Mouse (Mus musculus) induced T-regulatory cell, adult 2 months (primary cell): ENCODE results near the gene Sdsl.

Experiments used
- DNase-seq: peaks from one replicate; pipeline ENCODE4 v3.0.0-alpha.2; 2012; ENCODE audit warnings: low read depth

Gene Sdsl

DNA sequence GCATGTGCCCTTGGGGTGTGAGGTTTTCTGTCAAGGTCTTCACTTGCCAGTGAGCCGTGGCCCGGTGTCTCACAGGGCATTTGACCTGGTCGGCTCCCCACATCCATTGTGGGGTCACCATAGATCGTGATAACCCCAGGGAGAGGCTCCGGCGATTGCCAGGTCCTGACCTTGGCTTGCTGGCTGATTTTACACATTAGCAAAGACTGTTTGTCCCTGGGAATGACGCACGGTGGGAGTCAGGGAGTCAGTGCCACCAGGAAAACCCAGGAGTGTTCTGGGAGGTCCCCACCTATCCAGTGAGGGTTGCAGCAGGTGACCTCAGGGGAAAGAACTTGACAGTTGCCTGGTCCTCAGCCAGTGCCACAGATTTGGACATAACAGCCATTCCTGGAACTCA lies at the start of gene Sdsl:
TSS of gene Sdsl (minus strand) at position 41 of the 400 bp plus-strand sequence.
- DNase-seq, result no peak

DNA sequence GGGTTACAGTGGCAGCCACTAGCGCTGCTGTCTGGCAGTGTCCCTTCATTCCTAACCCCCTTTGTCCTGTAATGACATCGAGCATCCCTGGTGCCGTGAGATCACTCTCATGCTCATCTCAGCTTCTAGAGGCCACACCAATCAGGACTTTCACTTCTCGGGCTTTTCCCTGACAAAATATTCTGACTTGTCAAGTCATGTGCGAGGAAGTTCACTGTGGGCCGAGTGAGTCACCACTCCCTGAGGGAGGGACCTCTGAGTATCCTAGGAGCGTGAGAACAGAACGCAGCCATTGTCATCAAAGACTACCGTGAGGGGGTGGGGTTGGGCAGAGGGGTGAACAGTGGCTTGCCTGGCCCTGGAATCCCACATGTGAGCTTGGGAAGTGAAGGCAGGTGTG lies 44.9 kb upstream of the Sdsl start:
- DNase-seq, result no peak

DNA sequence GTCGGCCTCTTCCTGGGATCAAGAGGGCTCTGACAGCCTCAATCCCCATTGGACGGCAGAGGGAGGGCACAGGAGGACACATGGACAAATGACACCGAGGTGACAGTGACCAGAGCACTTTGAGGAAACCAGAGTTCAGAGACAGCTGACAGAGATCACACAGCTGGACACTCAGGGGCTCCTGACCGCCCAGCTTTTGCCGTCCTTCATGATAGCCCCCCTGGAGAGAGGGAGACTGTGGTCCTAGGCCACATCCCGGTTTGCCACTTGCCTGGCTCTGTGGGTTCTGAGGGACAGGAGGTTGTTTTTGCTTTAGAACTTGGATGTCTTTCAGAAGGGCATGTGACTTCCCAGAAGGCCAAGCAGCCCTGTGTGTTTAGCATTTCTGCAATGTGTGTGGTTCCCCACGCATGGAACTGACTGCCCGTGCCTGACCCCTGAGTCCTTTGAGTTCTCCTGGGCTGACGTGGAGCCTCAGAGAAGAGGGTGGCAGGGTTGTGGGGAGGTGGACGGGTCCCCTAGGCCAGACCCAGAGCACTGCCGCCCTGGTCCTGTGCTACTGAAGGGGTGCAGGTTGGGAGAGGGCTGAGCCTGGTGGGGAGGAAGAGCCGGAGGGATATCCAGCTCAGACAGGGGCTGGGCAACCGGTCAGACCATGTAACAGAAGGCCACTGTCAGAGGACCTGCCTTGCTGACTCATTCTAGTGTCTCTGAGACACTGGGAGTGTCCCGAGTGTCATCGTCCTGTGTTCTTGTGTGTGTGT lies 43.8 kb upstream of the Sdsl start:
- DNase-seq, result no peak

DNA sequence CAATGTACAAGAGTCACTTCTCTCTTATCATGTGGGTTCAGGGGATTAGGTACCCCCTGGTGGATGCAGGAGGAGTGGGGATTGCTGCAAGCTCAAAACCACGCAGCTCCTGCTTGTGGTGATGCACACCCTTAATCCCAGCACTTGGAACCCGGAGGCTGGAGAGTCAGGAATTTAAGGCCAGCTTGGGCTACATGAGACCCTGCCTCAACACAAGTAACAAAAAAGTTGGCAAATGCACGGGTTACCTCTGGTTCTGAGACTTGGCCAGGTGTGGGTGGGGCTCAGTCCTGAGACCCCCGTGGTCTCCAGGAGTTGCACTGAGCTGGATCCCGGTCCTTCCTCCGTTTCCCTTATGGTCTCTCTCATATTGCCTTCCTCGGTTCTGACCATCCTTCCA lies 42.8 kb upstream of the Sdsl start:
- no peak for DNase-seq

DNA sequence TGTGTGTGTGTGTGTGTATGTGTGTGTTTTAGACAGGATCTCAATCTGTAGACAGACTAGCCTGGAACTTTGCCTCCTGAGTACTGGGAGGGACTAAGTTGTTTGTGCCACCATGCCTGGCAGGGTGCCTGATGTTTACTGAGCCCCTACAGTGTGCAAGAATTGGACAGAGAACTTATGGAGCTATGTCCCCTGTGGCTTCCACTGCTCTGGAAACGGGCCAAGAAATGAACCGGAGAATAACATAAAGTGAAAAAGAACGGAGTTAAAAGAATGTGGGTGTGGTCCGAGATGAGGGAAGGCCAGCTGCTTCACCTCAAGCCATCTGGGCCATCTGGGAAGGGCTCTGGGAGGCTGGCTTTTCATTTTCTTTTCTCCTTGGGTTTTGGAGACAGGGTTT lies 42.1 kb upstream of the Sdsl start:
- DNase-seq, result no peak

DNA sequence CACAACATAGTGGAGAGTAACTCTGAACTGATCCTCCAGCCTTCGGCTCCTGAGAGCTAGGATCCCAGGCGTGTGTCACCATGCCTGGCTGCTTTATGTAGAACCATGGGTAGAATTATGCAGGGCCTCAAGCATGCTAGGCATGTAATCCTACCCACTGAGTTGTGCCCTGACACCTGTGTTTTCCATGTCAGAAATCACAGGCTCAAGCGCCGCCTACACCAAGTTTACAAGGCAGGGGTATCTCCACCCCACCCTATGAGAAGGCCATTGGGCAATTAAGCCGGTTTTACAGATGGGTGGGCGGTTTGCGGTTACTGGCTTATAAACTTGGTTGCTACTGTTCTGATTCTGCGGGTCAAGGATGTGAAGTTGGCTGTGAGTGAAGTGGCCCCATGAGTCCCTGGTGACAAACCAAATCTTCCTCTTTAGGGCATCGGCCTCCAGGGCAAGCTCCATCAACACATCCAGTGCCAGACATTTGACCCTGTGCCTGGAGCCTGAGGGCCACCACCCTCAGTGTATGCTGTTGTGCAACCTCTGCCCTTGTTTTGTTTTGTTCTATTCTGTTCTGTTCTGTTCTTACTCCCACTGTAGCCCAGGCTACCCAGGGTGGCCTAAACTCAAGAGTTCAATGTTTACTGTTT lies 41.5 kb upstream of the Sdsl start:
- no peak for DNase-seq

DNA sequence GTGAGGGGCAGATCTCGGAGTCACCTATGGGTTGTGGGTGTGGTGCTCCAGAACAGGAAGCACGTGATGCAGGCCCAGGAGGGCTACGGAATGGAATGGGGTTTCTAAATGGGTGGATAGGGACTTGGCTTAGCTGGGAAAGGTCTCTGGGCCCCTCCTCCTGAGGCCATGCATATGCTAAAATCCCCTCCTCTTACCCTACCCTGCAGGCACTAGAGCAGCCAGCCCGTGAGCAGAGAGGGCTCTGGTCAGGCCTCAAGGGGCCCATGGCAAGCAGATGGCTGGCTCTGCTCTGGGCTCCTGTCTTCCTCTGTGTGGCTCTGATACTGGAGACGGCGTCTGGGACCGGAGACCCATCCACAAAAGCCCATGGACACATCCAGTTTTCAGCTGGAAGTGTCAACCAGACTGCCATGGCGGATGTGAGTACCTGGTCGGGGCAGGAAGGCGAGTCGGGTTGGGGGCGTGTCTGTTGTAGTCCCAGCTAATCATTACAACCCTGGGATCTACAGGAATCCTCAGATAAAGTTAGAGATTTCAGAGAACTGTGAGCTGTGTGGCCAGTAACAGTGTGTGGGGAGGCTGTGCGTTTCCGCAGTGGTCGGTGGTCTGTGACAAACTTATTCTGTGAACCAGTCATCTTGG lies 40.4 kb upstream of the Sdsl start:
- DNase-seq, result no peak

DNA sequence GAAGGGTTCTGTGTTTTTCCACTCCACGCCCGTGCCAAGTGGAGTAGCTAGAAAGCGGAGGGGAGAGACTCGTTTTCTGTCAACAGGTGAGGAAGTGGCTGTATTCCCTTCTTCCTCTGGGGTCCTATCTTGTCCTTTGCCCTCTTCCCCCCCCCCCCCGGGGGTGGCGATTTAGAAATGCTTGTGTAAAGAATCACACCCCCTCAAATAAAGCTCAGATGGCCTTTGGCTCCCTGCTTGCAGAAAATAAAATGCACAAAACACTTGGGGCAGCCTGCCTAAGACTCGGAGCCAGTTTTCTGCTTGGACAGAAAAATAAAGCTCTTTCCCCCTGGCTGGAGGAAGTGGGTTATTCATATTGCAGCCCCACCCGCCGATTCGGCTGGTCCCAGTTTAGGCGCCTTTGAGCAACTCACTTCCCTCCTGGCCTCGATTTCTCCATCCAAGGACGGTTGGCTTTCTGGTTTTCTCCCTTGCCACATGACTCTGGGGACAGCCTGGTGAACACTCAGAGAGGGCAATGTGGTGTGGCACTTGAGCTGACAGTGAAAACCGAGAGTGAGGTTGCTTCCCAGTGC lies 39.1 kb upstream of the Sdsl start:
- DNase-seq, result peak; percentile 39

DNA sequence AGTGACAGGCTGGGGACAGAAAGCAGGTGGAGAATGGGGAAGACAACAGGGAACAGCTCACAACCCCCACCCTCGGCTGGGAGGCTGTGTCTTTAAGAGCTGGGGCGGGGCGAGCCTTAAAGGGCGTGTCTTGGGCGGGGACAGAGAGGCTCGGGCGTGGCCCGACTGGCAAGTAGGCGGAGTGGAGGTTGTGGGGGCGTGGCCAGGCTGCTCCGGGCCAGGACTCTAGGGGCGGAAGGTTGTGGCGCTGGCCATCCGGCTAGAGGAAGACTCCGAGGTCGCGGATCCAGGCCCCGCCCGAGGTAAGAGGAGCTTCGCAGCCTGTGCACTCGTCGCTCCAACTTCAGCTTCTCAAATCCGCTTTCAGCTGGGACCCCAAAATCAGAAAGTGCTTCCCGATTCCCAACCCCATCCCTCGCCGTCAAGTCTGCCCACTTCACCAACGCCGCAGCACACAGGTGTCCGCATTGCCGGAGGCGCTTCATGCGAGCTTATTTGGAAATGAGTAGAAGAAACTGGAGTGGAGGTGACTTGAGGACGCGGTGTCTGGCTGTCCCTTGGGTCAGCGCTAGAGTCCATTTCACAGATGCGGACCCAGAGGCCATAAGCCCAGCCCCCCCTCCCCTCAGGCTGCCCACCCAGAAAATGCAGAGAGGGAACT lies 38.5 kb upstream of the Sdsl start, which contains the start of gene Slc8b1:
TSS of gene Slc8b1 (plus strand) at position 187 of the 661 bp plus-strand sequence.
- peak; percentile 96 for DNase-seq

DNA sequence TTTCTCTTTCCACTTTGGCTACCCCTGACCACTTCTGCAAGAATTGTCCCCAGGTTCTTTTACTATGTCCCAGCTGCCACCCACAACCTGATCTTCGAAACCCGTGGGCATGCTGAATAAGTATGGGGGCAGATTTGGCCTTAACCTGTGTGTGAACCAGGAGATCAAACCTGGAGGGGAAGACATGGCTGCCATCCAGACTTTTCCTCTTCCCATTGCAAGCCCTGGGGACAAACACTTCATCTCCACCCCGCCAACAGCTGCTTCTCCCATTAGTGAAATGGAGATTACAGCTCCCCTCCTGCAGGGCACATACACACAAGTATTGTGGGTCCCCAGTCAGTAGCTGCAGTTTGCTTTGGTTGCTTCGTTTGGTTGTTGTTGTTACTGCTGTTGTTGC lies 34.7 kb upstream of the Sdsl start:
- no peak for DNase-seq

DNA sequence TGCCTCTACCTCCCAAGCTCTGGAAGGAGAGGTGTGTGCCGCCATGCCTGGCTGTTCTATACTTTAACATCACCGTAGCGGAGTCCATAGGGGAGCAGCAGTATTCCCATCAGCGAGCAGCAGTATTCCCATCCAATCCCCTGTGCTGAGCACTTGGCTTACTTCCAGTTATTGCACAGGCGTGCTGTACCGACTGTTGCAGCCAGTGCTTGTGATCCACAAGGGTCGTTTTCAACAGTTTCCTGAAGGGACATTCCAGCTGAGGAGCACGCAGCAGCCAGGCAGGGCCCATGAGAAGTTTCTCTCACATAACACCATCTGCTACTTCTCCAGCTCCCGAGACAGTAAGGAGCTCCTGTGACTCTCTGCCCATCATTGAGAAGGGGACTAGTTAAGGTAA lies 33.9 kb upstream of the Sdsl start:
- DNase-seq, result no peak

DNA sequence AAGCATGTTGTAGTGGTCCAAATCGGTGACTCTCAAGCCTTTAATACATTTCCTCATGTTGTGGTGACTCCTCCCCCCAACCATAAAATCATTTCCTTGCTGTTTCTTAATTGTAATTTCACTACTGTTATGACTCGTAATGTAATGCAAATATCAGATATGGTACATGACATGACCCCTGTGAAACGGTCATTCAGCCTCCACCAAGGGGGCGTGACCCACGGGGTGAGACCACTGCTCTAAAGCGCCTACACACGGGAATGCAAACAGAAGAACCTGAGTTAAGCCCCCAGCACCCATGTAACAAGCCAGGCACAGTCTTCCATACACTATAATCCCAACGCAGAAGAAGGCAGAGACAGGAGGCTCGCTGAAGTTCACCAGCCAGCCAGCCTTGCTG lies 33.2 kb upstream of the Sdsl start:
- no peak for DNase-seq

DNA sequence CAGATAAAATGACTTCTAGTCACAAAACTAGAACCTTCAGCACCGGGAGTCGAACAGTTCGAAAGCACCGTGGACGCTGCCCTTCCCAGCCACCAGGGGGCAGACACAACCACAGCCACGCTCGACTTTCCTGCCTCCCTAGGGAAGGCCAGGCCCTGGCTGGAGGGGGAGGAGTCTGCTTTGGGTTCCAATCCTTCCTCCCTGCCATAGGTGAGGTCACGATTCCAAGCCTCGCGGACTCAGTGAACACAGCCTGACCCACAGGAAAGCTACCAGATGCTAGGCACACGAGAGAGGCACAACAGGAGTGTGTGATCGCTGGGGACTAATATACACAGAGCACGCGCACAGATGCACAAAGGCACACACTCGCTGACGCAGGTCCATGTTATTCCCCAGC lies 32.8 kb upstream of the Sdsl start:
- peak; percentile 83 for DNase-seq

DNA sequence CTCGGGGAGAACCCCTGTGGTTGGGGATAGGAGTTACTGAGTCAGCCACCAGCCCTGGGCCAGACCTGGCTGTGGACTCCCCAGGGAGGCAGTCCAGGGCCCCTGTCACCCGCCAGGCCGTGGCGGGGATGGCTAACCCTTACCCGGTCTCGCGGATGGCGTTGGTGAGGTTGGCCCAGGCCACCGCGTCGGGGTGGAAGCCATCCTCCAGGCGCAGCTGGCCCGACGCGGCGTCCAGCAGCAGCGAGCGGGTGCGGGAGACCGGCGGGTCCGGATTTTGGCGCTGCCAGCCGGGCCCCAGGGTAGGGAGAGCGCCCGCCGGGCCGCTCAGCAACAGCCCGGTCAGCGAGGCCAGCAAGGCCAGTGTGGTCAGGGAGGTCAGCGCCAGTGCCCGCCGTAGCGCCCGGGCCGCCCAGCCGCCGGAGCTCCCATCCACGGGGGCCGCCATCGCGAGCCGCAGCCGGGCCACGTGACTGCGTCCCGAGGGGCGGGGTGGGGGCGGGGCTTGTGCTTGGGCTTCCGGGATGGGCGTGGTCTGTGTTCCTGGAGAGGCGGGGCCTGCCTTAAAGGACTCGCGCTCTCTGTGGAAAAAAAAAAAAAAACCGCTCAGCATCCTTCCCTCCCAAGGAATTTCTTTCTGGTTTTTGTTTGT lies 30.7 kb upstream of the Sdsl start, which contains the start of gene Plbd2:
TSS of gene Plbd2 (minus strand) at position 482 of the 652 bp plus-strand sequence.
- peak; percentile 93 for DNase-seq

DNA sequence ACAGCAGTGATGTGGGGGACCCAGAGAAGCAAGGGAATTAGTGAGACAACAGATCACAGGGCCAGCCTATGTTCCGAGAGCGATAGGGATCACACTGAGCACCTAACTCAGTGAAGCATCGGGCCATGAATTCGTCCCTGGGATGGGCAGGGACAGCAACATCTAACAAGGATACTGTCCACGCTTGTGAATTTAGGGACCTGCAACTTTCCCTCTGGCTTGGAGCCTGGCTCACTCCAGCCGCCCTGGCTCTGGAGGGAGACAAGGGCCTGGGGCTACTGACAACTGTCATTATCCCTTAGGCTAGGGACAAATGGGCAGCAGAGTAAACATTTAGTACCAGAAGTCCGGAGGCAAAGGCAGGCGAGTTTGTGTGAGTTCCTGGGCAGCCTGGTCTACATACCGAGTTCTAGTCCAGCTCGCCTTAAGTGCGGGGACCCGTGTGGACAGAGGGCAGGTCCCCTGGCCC lies 30.1 kb upstream of the Sdsl start:
- no peak for DNase-seq

DNA sequence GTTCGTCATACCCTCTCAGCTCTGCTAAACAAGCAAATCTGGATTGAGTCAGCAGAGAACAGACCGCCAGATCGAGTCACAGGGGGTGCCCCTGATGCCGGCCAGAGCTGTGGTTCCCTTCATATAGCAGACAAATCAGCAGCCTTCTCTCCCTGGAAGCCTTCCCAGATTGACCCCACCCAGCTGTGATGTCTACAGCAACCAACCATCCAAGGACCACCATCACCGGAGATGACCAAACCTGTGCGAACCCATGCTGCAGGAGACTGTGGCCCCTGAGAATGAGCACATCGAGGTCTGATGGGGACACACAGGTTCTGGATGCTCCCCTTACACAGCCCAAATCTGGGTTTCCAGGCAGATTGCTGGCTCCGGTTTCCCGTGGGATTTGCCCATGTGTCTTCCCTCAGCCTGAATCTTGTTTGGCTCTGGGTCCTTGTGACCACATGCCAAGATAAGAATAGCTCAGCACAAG lies 29.6 kb upstream of the Sdsl start:
- peak; percentile 40 for DNase-seq

DNA sequence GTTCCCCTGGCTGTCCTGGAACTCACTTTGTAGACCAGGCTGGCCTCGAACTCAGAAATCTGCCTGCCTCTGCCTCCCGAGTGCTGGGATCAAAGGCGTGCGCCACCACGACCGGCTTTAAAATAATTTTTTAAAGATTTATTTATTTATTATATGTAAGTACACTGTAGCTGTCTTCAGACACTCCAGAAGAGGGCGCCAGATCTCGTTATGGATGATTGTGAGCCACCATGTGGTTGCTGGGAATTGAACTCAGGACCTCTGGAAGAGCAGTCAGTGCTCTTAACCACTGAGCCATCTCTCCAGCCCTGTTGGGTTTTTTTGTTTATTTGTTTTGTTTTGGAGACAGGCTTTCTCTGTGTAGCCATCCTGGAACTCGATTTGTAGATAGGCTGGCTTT lies 28.0 kb upstream of the Sdsl start:
- DNase-seq, result peak; percentile 23

DNA sequence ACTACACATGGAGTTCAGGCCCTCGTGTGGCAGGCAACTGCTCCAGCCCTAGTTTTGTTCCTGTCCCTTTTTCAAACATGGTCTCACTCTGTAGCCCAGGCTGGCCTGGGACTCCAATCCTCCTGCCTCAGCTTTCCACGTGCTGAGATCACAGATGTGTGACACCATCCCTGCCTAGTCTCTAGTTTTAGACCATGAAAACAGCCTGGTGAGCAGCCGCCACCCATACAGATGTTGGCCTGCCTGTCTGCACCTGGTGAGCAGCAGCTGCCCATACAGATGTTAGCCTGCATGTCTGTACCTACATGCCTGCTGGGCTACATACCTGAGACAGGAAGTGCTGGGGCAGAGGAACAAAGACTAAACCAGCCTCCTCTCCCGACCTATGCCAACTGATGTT lies 26.6 kb upstream of the Sdsl start:
- DNase-seq, result no peak

DNA sequence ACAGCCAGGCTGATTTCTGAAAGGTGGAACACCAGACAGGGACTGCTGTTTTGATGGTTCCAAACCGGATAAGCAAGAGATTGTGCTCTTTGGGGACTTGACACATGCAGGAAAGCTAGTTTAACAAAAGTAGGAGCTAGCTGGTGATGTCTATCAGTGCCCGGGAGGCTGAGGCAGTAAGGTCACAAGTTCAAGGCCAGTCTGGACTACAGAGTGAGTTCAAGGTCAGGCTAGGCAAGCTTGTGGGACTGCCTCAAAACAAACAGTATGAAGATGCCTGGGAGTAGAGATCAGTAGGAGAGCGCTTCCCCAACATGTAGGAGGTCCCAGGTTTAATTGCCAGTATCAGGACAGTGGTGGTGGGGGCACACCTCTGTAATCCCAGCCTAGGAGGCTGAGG lies 24.5 kb upstream of the Sdsl start:
- DNase-seq, result no peak

DNA sequence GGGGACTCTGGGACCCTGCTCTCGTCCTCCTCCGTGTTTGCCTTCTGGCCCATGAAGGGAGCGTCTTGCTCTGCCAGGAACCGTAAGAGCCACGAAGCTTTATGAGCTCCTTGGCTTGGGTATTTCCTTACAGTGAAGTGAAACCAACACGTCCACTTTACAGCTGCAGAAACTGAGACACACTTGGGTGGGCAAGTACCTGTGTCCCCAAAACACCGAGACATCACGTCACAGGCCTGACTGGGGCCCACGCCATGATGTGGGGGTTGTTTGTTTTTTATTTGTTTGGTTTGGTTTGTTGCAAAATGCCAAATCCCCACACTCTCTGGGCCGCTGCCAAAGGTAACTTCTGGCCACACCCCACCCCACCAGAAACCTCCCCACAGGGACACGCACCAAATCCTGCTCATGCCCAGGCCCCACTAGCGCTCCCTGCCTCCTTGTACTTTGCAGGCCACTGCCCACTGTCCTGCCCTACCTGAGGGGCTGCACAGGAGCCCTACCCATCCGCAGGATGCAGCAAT lies 23.2 kb upstream of the Sdsl start:
- no peak for DNase-seq

DNA sequence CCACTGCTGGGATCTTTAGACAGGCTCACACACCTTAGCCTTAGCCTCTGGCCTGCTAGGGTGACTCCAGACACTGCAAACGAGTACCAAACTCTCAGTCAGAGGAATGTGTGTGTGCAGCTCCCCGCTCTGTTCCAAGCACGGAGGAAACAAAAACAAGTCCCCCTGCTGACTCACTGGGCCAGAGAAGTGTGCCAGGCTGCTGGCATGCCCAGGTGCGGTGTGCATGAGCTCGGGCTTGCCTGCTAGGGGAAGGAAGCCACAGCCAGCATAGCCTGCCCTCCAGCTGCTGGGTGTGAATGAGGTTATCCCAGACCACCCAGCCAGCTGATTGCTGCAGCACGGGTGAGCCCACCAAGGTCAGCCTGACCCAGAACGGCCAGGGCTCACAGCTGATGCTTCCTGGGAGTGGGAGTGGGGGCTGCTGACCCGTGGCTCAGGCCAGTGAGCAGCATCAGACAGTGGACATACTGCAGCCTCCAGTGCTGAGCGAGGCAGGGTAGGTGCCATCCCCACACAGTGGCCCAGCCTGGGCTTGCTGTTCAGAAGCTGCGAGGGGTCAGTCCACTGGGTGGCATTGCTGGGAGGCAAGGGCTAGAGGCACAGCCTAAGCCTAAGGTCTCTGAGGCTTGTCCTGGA lies 22.6 kb upstream of the Sdsl start:
- no peak for DNase-seq
